Mouse (Mus musculus) limb, embryonic 13.5 days (tissue): ENCODE data around the gene Twf1. TPM values are rescaled to one million over a fixed set of nuclear protein-coding genes. Genes with fewer than 3 reads are reported as not detected.

ENCODE experiments used
- ATAC-seq: fragments of 200-750 bp; cut with Nextera tagmentation; 2 replicates; pipeline ENCODE4 v1.8.0; 2017; ENCODE audit warnings: low read depth, moderate number of reproducible peaks, moderate TSS enrichment; ENCODE audit not compliant: low FRiP score
- H3K27ac ChIP-seq: fragments of 300-500 bp; sonication (generic); 2 replicates; pipeline ENCODE4 v1.5.1; 2015; ENCODE audit warnings: inconsistent platforms, mild to moderate bottlenecking, moderate library complexity
- H3K27me3 ChIP-seq: fragments of 300-500 bp; sonication (generic); 2 replicates; pipeline ENCODE4 v1.6.1; 2015; ENCODE audit warnings: mild to moderate bottlenecking, inconsistent platforms
- H3K36me3 ChIP-seq: fragments of 300-500 bp; sonication (generic); 2 replicates; pipeline ENCODE4 v1.6.1; 2015; ENCODE audit warnings: inconsistent platforms, mild to moderate bottlenecking, moderate library complexity
- H3K4me1 ChIP-seq: fragments of 300-500 bp; sonication (generic); 2 replicates; pipeline ENCODE4 v1.6.1; 2015; ENCODE audit warnings: inconsistent platforms
- H3K4me2 ChIP-seq: fragments of 300-500 bp; sonication (generic); replicated peaks from 2 replicates; pipeline ENCODE4 v1.6.1; 2015; ENCODE audit warnings: inconsistent platforms, mild to moderate bottlenecking, moderate library complexity
- H3K4me3 ChIP-seq: fragments of 300-500 bp; sonication (generic); 2 replicates; pipeline ENCODE4 v1.5.1; 2015; ENCODE audit warnings: moderate library complexity, mild to moderate bottlenecking, inconsistent platforms
- H3K9ac ChIP-seq: fragments of 300-500 bp; sonication (generic); 2 replicates; pipeline ENCODE4 v1.6.1; 2015; ENCODE audit warnings: mild to moderate bottlenecking, inconsistent platforms
- H3K9me3 ChIP-seq: fragments of 300-500 bp; sonication (generic); 2 replicates; pipeline ENCODE4 v1.6.1; 2016; ENCODE audit warnings: inconsistent platforms
- WGBS: fragments of 180-500 bp; shearing (Covaris S2); methylation state at CpG from one replicate; pipeline ENCODE4 v1.1.7; 2015; 5-methylcytosine and 5-hydroxymethylcytosine counted together
- polyA plus RNA-seq: library from polyadenylated mRNA; unstranded; fragments of >200 nt; fragmentation: Nextera tagmentation; extraction: Ambion mirVana; gene quantifications from 2 replicates; pipeline ENCODE4 v1.2.1, GENCODE M21; 2015

Gene Twf1
- polyA plus RNA-seq, 1 experiment from 2014 or later: 71.1 TPM

DNA sequence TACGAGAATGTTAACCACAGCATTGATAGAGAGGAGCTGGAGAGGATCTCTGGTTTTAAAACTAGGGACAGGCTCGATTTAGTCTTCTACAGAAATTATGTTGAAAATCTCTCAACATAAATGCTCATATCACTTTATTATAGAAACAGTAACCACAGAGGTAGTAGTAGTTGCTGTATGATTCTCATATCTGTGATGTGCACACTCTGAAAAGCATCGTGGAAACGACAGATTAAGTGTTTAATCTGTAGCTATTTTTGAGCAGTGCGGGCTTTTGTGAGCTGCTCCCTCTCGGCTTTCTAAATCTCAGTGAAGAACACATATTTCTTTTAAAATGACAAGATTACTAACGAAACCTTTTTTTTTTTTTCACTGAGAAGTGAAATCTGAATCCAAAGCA, 54.2 kb downstream of the Twf1 start:
- no peak for ATAC-seq
- no peaks in the 10 kb centered on the region for H3K4me1 ChIP-seq
- H3K4me3 ChIP-seq: no peak overlapping the region
- 90% methylated on average over 7 of the region's 7 CpGs for WGBS
- peaks cover 14% of the 10 kb centered on the region for H3K36me3 ChIP-seq
- H3K27ac ChIP-seq: no peak overlapping the region
- H3K4me2 ChIP-seq: no peak overlapping the region
- H3K9ac ChIP-seq: no peak overlapping the region
- H3K27me3 ChIP-seq: no peaks in the 10 kb centered on the region
- H3K9me3 ChIP-seq: no peaks in the 10 kb centered on the region

DNA sequence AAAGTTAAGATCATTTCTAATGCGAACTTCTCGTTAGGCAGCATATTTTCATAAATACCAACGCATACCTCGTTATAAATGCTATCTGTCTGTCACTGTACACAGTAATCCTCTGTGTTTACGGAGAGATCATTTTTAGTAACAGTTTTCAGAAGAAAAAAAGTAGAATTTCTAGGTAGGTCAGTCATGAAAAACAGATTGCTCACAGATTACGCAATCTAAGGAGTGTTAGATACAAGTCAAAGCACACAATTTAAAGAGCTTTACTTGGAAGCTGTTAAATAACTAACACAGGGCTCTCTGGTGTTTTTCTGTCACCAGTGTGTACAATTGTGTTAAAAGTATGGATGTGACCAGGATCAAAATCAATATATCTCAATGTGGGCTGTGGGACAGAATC, 56.7 kb downstream of the Twf1 start:
- no peaks in the 10 kb centered on the region for H3K27me3 ChIP-seq
- WGBS: 86% methylated on average over 6 of the region's 6 CpGs
- H3K9me3 ChIP-seq: no peaks in the 10 kb centered on the region
- H3K4me1 ChIP-seq: no peaks in the 10 kb centered on the region
- H3K36me3 ChIP-seq: peaks cover 19% of the 10 kb centered on the region
- no peak overlapping the region for H3K9ac ChIP-seq
- no peak overlapping the region for H3K4me3 ChIP-seq
- no peak overlapping the region for H3K27ac ChIP-seq
- no peak overlapping the region for H3K4me2 ChIP-seq
- ATAC-seq: no peak

DNA sequence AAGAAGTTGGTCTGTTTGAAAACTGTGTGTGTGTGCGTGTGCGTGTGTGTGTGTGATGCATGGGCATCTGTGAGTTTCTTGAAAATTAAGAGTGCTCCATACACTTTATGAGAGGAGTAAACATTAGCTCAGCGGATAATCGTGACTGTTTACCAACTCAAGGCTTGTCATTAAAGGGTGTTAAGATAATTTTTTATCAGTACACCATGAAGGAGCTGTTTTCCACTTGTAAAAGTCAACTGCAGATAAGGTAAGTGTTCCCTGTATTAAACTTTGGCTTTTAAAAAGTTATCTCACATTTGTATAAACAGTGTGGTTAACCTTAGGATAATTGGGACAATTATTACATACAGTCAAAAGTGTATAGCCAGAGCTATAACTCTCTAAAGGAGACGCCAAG, 57.4 kb downstream of the Twf1 start:
- H3K36me3 ChIP-seq: peaks cover 25% of the 10 kb centered on the region
- H3K27me3 ChIP-seq: no peaks in the 10 kb centered on the region
- WGBS: 90% methylated on average over 5 of the region's 5 CpGs
- H3K4me1 ChIP-seq: no peaks in the 10 kb centered on the region
- H3K27ac ChIP-seq: no peak overlapping the region
- H3K4me2 ChIP-seq: no peak overlapping the region
- ATAC-seq: no peak
- H3K4me3 ChIP-seq: no peak overlapping the region
- H3K9ac ChIP-seq: no peak overlapping the region
- no peaks in the 10 kb centered on the region for H3K9me3 ChIP-seq

DNA sequence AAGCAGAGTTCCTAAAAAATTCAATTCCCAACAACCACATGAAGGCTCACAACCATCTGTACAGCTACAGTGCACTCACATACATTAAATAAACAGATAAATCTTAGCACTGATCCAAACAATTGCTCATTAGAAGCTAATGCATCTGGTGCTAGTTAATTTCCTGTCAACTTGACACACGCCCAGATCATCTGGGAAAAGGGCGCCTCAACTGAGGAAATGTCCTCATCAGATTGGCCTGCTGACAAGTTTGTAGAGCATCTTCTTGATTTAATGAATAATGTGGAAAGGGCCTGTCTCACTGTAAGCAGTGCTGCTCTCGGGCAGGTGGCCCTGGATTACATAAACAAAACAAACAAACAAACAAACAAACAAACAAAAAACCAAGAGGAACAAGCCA, 59.2 kb downstream of the Twf1 start:
- no peak for ATAC-seq
- 85% methylated on average over 3 of the region's 3 CpGs for WGBS
- Histone ChIP-seq H3K9me3 (no peaks in the 10 kb centered on the region), H3K9ac (no peak overlapping the region), H3K4me1 (no peaks in the 10 kb centered on the region), H3K27ac (no peak overlapping the region), H3K36me3 (peaks cover 29% of the 10 kb centered on the region), H3K27me3 (no peaks in the 10 kb centered on the region), H3K4me3 (no peak overlapping the region), H3K4me2 (no peak overlapping the region)

Other genes starting within 250 kb of the Twf1 start
- gene Adamts20, start 124.5 kb downstream of the Twf1 start, polyA plus RNA-seq: 4.0 and 4.1 TPM in 2 replicates
- 8.7 and 9.3 TPM in 2 replicates for gene Pus7l, start 46.3 kb downstream of the Twf1 start, polyA plus RNA-seq
- gene Irak4, start 46.2 kb downstream of the Twf1 start, polyA plus RNA-seq: 4.6 and 5.3 TPM in 2 replicates
- 4.3 and 5.5 TPM in 2 replicates for gene Tmem117, start 39.3 kb upstream of the Twf1 start, polyA plus RNA-seq